In the genomic region with DNA sequence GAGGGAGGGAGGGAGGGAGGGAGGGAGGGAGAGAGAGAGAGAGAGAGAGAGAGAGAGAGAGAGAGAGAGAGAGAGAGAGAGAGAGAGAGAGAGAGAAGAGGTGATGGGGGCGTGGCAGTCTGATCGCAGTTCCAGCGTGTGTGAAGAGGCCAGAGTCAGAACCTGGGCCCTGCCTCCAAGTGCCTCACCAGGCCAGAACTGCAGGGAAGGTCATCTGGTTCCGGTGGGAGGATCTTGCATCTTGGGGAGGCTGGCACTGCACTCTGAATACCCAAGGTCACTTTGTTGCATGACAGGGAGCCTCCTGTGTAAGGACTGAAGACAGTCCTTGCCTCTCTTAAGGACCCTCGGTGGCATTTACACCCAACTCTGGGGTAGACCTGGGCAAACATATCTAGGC, we compare ENCODE assay signal across 9 mouse cellular contexts. TPM values are rescaled to one million over a fixed set of nuclear protein-coding genes. Genes with fewer than 3 reads are reported as not detected.
DNase-seq lines count a peak whose midpoint lies in the region; ATAC-seq and TF ChIP-seq lines count a peak whose summit lies in the region.
"Had no signal": no experiment of that assay in that cellular context is flagged by ENCODE, and none has a peak within 500 bp of the region (broad histone marks: within the 10 kb centered on the region; RNA-seq: fewer than 3 reads in every experiment).

No protein-coding gene starts in this region.

- WGBS in heart, embryonic 15.5 days = 20% methylated on average over 5 of the region's 5 CpGs
- 29% methylated on average over 5 of the region's 5 CpGs for WGBS in heart, adult 2 months
- WGBS in hindbrain, embryonic 12.5 days = 13% methylated on average over 5 of the region's 5 CpGs
- WGBS in neural tube, embryonic 12.5 days = 14% methylated on average over 5 of the region's 5 CpGs

- intact Hi-C loops in heart, adult 2 months (cut with DNase I) = no loop called here

- TF ChIP-seq POLR2A in heart, adult 2 months (IDR thresholded peaks at IDR 0.05; ENCODE audit: insufficient read depth, low read depth, low read length) = no peak

- DNase-seq in heart, adult 2 months = no peak
- peak; percentile 59 for DNase-seq in brain, adult 2 months (ENCODE audit: low read depth, low spot score)
- DNase-seq in left cerebral cortex, adult 9 months (ENCODE audit: low spot score in 2 of 2) = no peak
- no peak for DNase-seq in gastrocnemius, postnatal 10 days

- no peak overlapping the region; the same call in 1 of the 2 replicates for H3K4me3 ChIP-seq in heart, embryonic 15.5 days
- no peak overlapping the region for H3K4me3 ChIP-seq in heart, adult 2 months
- peak overlapping the region; percentile 54 for H3K4me3 ChIP-seq in hindbrain, embryonic 12.5 days
- H3K4me3 ChIP-seq in neural tube, embryonic 12.5 days = peak overlapping the region; percentile 63; the same call in 1 of the 2 replicates

- no peak overlapping the region for H3K9ac ChIP-seq in heart, embryonic 15.5 days
- no peak overlapping the region for H3K9ac ChIP-seq in heart, adult 2 months (ENCODE audit: low read depth, low read length)
- 0 out of 2 replicates have a peak overlapping the region, but pooled peaks have one; percentile 13 for H3K9ac ChIP-seq in hindbrain, embryonic 12.5 days
- H3K9ac ChIP-seq in neural tube, embryonic 12.5 days = peak overlapping the region; percentile 67; the same call in 1 of the 2 replicates

- no peak for ATAC-seq in heart, embryonic 15.5 days (replicated peaks; ENCODE audit: insufficient number of reproducible peaks, insufficient read depth, low FRiP score, low read depth)
- no peak; the same call in 1 of the 2 replicates for ATAC-seq in hindbrain, embryonic 12.5 days (ENCODE audit: low FRiP score)
- ATAC-seq in neural tube, embryonic 12.5 days (ENCODE audit: low FRiP score, low read depth) = no peak
- no peak for ATAC-seq in megakaryocyte progenitor cell, adult 5-6 weeks (replicated peaks; ENCODE audit: poor library complexity)

- H3K4me1 ChIP-seq in heart, embryonic 15.5 days (replicated peaks) = peaks cover 8% of the 10 kb centered on the region
- no peaks in the 10 kb centered on the region for H3K4me1 ChIP-seq in heart, adult 2 months (ENCODE audit: control insufficient read depth, insufficient read depth, low read length)
- peaks cover 6% of the 10 kb centered on the region for H3K4me1 ChIP-seq in hindbrain, embryonic 12.5 days
- H3K4me1 ChIP-seq in neural tube, embryonic 12.5 days = peaks cover 11% of the 10 kb centered on the region; the same call in 1 of the 2 replicates

- peak overlapping the region; percentile 98 for H3K4me2 ChIP-seq in heart, embryonic 15.5 days
- peak overlapping the region; percentile 86 for H3K4me2 ChIP-seq in hindbrain, embryonic 12.5 days (replicated peaks)
- H3K4me2 ChIP-seq in neural tube, embryonic 12.5 days (replicated peaks) = peak overlapping the region; percentile 97

- H3K27me3 ChIP-seq in heart, embryonic 15.5 days = peaks cover 57% of the 10 kb centered on the region
- H3K27me3 ChIP-seq in heart, adult 2 months (ENCODE audit: control insufficient read depth, insufficient read depth, low read length) = peaks cover 3% of the 10 kb centered on the region; the same call in 1 of the 2 replicates
- H3K27me3 ChIP-seq in hindbrain, embryonic 12.5 days = peaks cover 52% of the 10 kb centered on the region
- H3K27me3 ChIP-seq in neural tube, embryonic 12.5 days (replicated peaks) = peaks cover 37% of the 10 kb centered on the region

- no peak for TF ChIP-seq CTCF in heart, adult 2 months (IDR thresholded peaks at IDR 0.05)

- H3K79me2 ChIP-seq in heart, adult 2 months (replicated peaks; ENCODE audit: control insufficient read depth, insufficient read depth, low read length) = no peaks in the 10 kb centered on the region

- TF ChIP-seq EP300 in heart, adult 2 months (IDR thresholded peaks at IDR 0.05; ENCODE audit: insufficient read depth, low read depth, low read length) = no peak

- no peaks in the 10 kb centered on the region for H3K36me3 ChIP-seq in heart, embryonic 15.5 days
- H3K36me3 ChIP-seq in heart, adult 2 months (ENCODE audit: control insufficient read depth, insufficient read depth, low read length) = no peaks in the 10 kb centered on the region
- H3K36me3 ChIP-seq in hindbrain, embryonic 12.5 days = no peaks in the 10 kb centered on the region
- no peaks in the 10 kb centered on the region for H3K36me3 ChIP-seq in neural tube, embryonic 12.5 days

- H3K9me3 ChIP-seq in heart, embryonic 15.5 days (replicated peaks) = no peaks in the 10 kb centered on the region
- H3K9me3 ChIP-seq in hindbrain, embryonic 12.5 days (replicated peaks) = no peaks in the 10 kb centered on the region
- H3K9me3 ChIP-seq in neural tube, embryonic 12.5 days = no peaks in the 10 kb centered on the region

- no peak overlapping the region for H3K27ac ChIP-seq in heart, embryonic 15.5 days
- no peak overlapping the region for H3K27ac ChIP-seq in heart, adult 2 months
- H3K27ac ChIP-seq in hindbrain, embryonic 12.5 days = no peak overlapping the region
- no peak overlapping the region for H3K27ac ChIP-seq in neural tube, embryonic 12.5 days
- H3K27ac ChIP-seq: macrophage had no signal

RNA-seq across cellular contexts. Expression of a gene that starts 0.2 kb away (rescaled TPM):
- polyA plus RNA-seq in heart, embryonic 15.5 days (2015; fragmentation: Nextera tagmentation; extraction: Ambion mirVana) = 1.00 and 1.5 TPM in 2 replicates
- 1 to 10 TPM; 2.3 to 2.4 TPM for total RNA-seq in heart, adult 2 months (2021)
- polyA plus RNA-seq in heart, adult 2 months (2012; rRNA removed) = 0.90 and 1.3 TPM in 2 replicates
- polyA plus RNA-seq in hindbrain, embryonic 12.5 days (2016; fragmentation: Nextera tagmentation; extraction: Ambion mirVana) = 8.0 and 8.9 TPM in 2 replicates
- 10.2 and 12.9 TPM in 2 replicates for polyA plus RNA-seq in neural tube, embryonic 12.5 days (2016; fragmentation: Nextera tagmentation; extraction: Ambion mirVana)
- 0.42 and 0.71 TPM in 2 replicates for total RNA-seq in megakaryocyte progenitor cell, adult 5-6 weeks (2015)
- total RNA-seq in megakaryocyte progenitor cell, adult 5-6 weeks (2017) = 1.1 and 1.3 TPM in 2 replicates
- 1 to 10 TPM; 2.2 to 3.7 TPM for total RNA-seq in gastrocnemius, postnatal 10 days (2021)

Comparison
In these comparisons a context has a peak if more than half of its experiments do, and no peak if none do; other contexts are left out.
1. H3K4me3 ChIP-seq: peak in hindbrain, embryonic 12.5 days (single experiment) and neural tube, embryonic 12.5 days (single experiment); none in heart, embryonic 15.5 days (single experiment) and heart, adult 2 months (single experiment).
2. H3K9ac ChIP-seq: peak in hindbrain, embryonic 12.5 days (single experiment) and neural tube, embryonic 12.5 days (single experiment); none in heart, embryonic 15.5 days (single experiment) and heart, adult 2 months (single experiment).
3. Peak in every context shown above with its lines, with median percentiles within 50 percentile points of each other: H3K4me2 ChIP-seq.